Mouse (Mus musculus) olfactory bulb, adult 2 months (tissue): Measurements from ENCODE around the gene Rcan1.

Experiments used
- CTCF ChIP-seq: fragments of 200-500 bp; IDR thresholded peaks from 2 replicates; pipeline ENCODE4 v1.5.1; 2012; ENCODE audit warnings: low read depth, mild to moderate bottlenecking, low read length, moderate library complexity; ENCODE audit not compliant: insufficient read depth
- POLR2A ChIP-seq: fragments of 200-500 bp; IDR thresholded peaks from 2 replicates; pipeline ENCODE4 v1.6.1; 2012; ENCODE audit warnings: mild to moderate bottlenecking, low read depth, low read length, moderate library complexity; ENCODE audit not compliant: insufficient read depth

DNA sequence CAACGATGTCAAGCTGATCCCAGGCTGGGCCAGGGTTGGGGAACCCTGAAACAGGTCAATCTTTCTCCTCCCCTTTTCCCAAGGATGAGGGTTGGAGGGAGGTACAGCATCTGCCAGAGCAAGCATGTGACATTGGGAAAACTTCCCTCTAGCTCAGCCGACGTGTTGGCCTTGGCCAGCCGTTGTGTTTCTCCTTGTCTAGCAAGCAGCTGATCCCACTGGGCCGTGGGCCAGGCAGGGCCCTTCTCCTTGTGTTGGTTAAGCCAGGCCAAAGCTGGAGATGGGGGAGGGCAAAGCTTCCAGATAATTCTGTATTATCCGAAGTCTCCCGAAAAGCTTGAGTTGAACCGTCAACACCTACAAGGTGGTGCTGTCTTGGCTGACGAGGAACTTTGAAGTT is 45.5 kb upstream of the Rcan1 start:
- TF ChIP-seq POLR2A (no peak), CTCF (no peak)
